Mouse (Mus musculus): Measurements from ENCODE around the gene Polr3b.

Gene Polr3b

DNA sequence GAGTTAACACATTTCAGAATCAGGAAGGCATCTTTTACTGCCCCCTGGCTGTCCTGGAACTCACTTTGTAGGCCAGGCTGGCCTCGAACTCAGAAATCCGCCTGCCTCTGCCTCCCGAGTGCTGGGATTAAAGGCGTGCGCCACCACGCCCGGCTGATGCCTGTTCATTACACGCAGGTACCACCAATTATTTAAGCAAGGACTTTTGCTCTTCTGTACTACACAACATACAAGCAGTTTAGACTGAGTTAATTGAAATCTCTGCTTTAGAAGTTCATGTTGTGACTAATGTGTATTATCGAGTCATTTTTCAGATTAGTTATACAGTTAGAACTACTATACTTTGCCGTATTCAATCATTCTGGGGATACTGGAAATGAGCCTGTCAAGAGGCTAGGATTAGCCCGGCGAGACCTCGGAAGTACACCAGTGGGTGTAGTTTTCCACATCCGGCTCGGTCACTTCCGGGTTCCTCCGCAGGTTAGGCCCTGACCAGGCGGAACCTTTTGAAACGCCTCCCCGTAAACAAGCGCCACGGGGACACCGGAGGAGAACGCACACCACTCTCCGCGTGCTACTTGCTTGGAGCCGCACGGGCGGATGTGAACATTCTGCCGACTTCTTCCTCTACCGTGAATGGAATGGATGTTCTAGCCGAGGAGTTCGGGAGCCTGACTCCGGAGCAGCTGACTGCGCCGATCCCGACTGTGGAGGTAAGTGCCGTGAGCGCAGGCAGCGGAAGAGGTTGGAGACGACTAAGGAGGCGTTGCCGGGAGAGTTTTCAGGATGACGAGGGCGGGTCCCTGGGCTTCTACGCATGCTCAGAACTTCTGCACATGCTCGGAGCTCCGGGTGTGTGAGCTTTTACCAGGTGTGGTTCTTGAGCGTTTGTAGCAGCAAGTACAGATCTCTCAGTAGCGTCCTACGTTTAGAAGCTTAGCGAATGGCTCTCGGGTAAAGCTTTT is at the start of gene Polr3b:
Polr3b (plus strand) TSS at position 467 of the 965 bp plus-strand sequence.
- DNase-seq (ENCODE audit: low spot score in 2 of 2): peak; percentile 89 to 91

DNA sequence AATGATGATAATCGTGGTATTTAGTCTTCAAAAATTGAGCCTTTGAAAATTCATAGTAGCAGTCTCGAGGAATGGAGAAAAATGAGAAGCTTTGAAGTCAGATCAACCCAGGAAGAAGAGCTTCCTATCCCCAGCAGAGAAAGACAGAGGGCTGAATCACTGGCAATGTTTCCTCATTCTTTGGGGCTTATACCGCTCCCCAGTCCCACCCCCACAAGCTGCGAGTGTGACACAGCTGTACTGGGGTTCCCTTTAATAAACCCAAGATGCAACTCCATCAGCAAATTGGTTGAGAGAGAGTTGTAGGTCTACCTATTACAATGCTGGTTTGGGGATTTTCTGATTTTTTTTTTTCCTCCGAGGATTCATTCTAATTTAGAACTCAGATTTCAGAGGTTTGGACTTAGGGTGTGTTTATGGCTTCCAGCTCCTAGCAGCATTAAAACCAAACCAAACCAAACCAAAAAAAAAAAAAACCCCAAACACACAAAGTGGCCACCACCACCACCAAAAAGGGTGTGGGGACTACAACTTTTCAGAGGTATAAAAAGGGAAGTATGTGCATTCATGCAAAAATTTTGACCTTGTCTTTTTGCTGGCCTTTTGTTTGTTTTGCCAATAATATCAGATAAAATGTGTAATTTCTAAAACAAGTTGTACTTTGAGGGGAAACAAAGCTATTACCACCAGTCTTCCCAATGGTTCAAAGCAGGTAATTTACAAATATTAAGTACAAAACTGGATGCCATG is 48.2 kb upstream of the Polr3b start:
- peak; percentile 40 to 43 for DNase-seq (ENCODE audit: low spot score in 2 of 2)

DNA sequence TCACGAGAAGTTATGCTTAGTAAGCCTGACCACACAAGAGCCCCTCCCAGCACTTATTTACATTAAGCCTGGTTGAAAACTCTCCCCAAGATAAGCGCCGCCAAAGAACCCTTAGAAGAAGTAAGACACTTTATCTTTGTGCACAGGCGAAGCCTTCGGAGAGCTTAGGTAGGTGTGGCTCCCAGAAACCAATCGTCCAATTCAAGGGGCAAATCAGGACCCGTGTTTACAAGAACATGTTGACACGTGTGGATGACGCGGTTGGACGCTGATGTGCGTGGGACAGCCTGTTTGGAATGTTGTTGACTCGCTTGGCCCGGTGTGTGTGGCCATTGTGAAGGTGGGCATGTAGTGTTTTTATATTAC is 46.1 kb upstream of the Polr3b start:
- peak; percentile 65 to 83 for DNase-seq (ENCODE audit: low spot score in 2 of 2)

DNA sequence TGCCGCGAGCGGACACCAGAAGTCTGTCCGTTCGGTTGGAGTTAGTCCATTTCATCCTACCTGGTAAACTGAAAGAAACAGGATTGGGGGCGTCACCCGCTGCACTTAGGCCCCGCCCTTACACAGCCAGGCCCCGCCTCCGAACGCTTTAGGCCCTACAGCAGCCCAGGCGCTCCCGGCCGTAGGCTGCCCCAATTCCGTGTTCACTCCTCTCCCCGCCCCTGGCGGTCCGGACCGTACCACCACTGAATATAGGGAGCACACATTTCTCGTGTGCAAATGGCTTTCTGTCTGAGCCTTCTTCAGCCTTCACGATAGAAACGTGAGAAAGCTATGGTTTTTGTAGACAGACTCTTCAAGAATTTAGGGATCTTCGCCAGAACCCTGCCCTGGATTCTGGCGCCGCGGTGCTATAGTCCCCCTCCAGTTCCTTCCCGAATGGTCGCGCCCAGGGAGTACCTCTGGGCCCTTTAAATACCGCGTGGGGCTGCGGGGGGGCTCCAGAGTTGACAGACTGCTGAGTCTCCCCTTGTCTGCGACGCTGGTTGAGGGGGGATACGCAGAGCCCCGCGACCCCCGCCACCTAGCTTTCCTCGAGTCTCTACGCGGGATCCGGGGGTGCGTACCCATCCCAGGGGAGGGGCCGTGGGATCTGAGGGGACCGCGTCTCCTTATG is 45.6 kb upstream of the Polr3b start, which contains the start of gene Tcp11l2:
Tcp11l2 (plus strand) TSS at position 232 of the 676 bp plus-strand sequence.
- peak; percentile 92 to 95 for DNase-seq (ENCODE audit: low spot score in 2 of 2)

DNA sequence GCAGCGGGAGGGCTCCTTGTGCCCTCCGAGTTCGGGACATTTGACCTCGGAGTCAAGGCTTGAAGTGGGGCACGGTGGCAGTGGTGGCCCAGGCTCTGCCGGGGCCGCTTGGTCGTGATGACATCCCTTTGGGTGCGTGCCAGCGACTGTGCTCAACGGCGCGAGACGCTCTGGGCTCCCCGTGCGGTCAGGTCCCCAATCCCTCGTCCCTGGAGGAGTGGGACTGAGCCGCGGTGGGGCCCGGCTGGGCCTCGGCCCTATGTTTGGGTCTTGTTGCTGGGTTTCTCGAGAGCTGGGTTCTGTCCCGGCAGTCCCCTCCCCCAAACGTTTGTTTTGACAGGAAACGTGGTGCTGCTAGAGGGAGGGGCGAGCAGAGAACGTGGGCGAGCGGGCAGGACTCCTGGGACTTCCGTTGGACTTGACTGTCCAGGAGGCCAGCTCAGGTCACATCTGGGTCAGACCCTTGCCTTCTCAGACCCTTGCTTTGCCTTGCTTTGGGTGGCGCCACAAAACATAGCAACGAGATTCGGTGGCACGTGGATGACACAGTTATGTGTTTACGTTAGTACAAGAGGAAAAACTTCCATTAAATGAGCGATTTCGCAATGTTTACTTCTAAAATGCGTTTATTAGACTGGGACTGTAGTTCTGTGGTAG is 44.9 kb upstream of the Polr3b start:
- DNase-seq (ENCODE audit: low spot score in 2 of 2): peak; percentile 80 to 84

DNA sequence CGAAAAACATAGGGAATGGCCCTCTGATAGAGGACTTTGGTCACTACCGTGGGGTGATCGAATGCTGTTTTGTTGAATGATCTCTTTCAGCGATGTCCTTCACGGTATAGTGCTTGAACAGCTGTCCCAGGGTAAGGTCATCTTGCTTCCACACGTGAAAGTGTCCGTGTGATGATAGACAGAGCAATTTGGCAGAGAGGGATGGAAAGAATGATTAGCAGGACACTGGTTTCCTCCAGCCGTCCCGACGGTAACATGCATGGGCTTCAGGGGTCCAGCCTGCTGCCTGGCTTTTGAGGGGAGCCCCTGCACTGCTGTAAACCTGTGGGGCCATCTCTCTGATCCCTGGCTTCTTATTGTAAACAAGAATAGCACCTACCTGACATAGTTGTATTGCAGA is 43.4 kb upstream of the Polr3b start:
- no peak for DNase-seq (ENCODE audit: low spot score in 2 of 2)

DNA sequence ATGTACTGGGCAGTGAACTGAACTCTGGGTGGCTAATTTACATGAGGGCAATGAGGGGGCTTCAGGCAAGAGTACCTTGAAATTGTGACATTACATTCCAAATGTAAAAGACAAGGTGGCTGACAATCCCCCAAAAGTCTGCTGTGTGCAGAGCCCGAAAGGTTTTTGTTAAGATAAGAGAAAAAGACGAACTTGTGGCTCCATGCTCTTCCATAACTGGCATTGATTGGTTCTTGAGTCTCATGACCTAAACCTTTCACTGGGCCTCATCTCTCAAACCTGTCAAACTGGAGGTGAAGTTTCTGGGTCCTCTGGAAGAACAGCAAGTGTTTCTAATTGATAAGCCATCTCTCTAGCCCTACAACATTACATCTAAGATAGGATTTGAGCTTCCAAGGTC is 42.6 kb upstream of the Polr3b start:
- no peak for DNase-seq (ENCODE audit: low spot score in 2 of 2)

DNA sequence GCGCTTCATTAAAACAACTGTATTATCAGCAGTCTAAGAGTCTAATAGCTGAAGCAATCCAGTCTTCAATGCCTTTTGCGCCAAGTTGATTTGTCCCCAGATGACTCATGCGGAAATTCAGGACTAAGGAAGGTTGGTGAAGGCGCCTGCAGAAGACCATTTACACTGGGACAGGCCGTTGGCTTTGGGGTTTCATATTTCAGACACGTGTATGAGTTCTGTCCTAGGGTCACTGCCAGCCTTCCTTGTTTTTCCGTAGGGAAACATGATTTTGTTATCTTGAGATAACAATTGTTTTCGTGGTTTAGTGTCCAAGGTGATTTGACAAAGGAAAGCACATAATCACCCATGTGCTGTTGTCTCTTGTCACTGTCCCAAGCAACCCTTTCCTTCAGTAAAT is 40.9 kb upstream of the Polr3b start:
- DNase-seq (ENCODE audit: low spot score in 2 of 2): no peak

DNA sequence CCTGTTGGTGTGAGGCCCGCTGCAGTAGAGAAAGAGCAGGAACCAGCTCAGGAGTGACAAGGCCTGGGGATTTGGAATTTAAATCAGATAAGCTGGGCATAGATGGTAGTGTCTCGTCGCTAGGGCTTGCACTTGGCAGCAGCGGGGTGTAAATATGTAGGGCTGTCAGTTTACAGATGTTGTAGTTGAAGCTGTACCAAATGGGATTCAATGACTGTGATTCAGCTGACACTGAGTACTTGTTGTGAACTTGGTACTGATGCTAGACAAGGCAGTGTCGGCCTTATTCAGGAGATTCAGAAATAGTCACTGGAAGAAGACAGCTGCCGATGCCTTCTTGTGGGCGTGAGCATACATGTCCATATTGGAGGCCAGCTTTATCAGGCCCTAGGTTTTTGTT is 39.9 kb upstream of the Polr3b start:
- DNase-seq (ENCODE audit: low spot score in 2 of 2): no peak

DNA sequence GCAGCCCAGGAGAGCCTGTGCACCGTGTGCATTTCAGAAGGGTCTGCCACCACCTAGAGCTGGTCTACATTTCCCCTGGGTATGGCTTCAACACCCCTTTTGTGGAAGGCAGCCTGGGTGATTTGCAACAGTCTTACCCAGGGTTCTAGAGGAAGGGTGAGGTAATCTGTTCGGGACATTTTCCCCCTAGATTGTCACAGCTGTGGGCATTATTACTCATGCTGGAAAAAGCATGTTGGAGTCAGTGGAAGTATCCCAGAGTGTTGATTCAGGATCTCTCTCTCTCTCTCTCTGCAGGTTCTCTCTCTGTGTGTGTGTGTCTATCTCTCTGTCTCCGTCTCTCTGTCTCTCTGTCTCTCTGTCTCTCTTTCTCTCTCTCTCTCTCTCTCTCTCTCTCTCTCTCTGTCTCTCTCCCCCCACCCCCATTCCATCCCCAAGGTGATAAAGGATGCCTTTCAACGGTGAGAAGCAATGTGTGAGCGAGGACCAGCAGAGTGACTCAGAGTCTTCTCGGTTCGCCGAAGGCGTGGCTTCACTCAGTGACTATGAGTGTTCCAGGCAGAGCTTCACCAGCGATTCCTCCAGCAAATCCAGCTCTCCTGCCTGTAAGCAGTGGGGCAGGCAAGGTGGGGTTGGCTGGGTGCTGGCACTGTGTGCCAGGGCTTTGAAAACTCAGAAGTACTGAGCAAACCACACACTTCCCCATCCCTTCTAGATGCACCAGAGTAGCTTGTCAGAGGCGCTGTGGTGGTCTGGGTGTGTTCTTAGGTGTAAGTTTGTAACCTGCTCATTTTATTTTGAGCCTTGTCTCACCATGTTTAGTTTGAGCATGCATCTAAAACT is 37.4 kb upstream of the Polr3b start:
- peak in 1 of 2 experiments; percentile 8 for DNase-seq (ENCODE audit: low spot score in 2 of 2)

DNA sequence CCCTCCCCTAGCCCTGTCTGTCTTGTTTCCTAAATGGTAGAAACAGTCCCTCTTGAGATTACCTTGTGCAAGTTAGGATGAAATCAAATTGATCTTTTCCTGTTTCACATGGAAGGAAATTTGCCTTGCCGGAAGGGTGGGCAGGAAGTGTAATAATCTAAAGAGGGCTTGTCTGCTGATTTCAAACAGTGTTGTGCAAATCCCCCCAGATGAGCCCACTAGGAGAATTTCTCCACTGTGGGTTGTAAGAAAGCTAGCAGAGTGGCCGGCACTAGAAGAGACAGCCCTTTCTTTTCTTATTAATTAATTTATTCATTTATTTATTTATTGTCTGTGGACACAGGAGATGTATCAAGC is 36.8 kb upstream of the Polr3b start:
- peak in 1 of 2 experiments; percentile 30 for DNase-seq (ENCODE audit: low spot score in 2 of 2)

DNA sequence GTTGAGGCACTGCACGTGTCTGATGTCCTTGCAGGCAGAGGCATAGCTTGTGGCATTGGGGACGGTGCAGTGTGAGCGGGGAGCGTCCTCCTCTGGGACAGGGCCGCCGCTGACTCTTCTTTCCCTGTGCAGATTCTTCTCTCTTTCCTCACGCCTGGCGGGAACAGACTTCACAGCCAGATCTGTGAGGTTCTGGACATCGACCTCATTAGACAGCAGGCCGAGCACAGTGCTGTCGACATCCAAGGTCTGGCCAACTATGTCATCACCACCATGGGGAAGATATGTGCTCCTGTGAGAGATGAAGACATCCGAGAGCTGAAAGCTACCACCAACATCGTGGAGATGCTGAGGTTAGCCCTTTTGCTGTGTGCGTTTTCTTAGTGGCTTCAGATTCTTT is 31.1 kb upstream of the Polr3b start:
- no peak for DNase-seq (ENCODE audit: low spot score in 2 of 2)

DNA sequence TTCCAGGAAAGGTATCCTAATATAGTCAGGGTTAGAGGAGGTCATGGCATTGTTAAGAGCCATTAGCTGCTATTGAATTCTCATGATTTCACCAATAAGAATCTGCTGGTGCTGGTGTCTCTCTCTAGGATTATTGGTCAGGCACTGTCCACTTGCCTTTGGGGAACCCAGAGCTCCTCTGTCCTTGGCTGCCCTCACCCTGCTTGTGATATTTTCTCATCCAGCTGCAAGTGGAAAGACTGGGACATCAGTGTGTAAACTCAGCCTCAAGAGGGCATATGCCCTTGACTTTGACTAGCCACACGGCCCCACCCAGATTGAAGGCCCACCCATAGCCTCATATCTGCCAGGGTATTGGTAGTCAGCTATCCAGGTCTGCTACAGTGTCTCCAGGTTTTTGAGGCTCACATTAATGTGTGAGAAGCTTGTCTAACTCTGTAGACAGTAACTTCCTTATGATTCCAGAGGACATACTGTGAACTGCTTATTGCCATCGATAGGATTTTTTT is 30.4 kb upstream of the Polr3b start:
- DNase-seq (ENCODE audit: low spot score in 2 of 2): no peak

DNA sequence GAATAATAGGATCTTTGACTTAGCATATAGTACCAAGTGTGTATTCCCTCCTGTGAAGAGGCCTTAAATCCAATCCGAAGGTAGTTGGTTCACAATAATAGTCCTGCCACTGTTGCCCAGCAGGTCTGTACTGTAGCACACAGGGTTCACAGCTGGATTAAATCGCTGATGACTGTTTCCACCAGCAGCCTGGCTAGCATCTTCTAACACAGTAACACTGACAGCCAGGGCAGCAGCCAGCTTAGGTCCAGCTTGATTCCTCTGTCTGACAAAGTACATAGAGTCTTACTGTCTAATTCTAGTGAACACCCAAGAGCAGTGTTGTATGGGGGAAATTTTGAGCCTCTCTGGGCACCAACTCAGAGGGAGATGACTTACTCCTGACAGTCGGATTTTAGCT is 29.3 kb upstream of the Polr3b start:
- no peak for DNase-seq (ENCODE audit: low spot score in 2 of 2)

DNA sequence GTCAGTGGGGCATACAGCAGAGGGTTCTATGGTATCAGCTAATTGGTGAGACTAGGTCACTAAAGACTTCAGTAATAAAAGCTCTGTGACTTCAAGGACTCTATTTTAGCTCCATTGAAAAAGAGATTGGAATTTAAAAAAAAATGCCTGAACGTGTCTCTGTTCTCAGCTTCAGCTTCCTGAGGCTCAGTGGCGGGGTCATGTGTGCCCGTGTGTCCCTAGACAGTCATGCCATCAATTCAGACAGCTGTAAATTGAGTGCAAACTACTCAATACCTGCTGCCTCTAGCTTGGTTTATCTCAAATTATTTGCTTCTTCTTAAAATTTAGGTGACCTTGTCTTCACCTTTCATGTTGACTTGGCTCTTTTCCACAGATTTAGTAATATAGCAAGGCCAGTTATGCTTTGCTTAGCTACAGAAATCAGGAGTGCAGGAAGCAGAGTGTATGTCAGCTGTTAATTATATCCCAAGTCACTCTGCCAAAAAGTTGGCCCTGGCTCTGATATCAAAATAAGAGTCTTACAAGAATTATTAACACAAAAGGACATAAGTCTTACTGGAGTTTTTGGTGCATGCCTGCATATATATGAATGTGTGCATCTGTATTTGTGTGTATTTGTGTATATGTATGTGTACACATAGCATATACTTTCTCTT is 24.8 kb upstream of the Polr3b start:
- DNase-seq (ENCODE audit: low spot score in 2 of 2): no peak

DNA sequence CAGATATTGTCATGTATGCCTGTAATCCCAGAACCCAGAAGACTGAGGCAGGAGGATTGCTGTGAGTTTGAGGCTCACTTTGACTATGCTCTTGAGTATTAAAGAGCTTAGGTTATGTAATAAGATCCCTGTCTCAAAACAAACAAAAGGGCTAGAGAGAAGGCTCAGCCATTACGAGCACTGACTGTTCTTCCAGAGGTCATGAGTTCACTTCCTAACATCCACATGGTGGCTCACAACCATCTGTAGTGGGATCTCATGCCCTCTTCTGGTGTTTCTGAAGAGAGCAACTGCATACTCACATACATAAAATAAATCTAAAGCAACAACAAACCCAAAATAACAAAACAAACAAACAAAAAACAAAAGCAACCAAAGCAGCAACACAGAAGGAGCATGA is 23.9 kb upstream of the Polr3b start:
- DNase-seq (ENCODE audit: low spot score in 2 of 2): no peak

DNA sequence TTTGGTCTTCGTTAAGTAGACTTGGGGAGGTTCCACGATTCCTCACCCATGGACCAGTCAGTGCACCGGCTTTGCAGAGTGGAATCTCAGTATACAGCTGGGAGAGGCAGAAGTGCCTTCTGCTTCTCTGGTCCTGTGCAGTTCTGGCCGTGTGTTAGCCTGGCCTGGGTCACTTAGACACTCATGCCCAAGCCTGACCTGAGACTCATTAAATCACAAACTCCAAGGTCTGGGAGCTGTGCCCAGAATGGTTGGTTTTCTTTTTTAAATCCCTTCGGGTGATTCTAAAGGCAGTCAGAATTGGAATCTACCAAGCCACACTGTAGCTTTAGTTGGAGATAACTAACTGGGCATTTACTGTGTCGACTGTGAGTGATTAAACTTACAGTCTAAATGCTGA is 22.0 kb upstream of the Polr3b start:
- no peak for DNase-seq (ENCODE audit: low spot score in 2 of 2)

DNA sequence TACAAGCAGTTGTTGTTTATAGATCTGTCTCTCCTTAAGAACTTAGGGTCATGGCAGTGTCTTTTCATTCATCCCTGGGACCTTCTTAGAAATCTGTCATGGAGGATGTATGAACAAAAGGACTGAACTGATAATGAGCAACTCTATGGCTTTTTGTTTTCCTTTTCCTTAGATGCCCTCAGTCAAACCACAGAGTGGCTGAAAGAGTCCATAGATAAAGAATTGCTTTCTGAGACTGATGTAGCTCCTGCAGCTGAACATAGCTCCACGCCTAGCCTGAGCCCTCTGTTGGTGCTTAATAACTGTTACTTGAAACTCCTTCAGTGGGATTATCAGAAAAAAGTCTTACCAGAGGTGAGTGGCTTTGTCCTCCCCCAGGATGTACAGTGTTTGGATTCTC is 17.8 kb upstream of the Polr3b start:
- DNase-seq (ENCODE audit: low spot score in 2 of 2): no peak

DNA sequence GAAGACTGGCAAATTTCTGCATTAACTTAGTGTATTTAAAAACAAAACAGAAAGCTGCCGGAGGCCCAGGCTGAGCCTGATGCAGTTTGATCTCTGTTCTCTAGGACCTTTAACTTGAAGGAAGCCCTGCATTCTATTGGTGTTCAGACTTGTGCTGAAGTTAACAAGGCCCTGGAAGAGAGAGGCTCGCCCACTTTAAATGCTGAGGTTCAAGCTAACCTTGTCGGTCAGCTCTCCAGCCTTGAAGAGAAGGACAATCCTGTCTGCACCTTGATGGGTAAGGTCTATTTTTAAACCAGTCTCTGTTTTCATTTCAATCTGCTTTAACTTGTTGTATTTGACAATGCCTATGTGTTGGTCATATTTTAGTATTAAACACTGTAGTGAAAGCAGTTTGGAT is 13.7 kb upstream of the Polr3b start:
- DNase-seq (ENCODE audit: low spot score in 2 of 2): no peak

DNA sequence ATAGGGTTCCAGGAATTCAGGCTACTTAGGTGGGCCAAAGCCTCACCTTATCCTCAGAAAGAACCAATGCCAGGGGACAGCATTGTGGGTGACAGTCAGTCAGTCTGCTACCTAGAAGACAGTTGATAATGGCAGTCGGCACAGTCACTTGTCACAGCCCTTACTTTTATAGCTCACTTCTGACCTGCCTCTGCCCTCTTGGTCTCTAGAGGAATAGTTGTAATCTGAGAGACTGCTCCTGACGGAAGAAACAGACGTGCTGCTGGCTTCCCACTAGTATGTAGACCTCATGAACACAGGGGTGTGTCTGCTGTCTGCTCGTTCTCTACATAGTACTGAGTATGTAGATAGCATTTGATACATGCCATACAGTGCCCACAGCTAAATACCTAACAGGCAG is 11.8 kb upstream of the Polr3b start:
- no peak for DNase-seq (ENCODE audit: low spot score in 2 of 2)

Data from spleen, postnatal 36 days (tissue).